Mouse (Mus musculus) liver, adult 2 months (tissue): ENCODE measurements around the gene Stxbp1. TPM values are rescaled to one million over a fixed set of nuclear protein-coding genes. Genes with fewer than 3 reads are reported as not detected.

ENCODE experiments used
- DNase-seq: peaks from one replicate; pipeline ENCODE4 v3.0.0-alpha.2; 2011; ENCODE audit warnings: low read depth, low spot score; ENCODE audit errors: extremely low read depth
- H3K27ac ChIP-seq: fragments of 200-500 bp; replicated peaks from 2 replicates; pipeline ENCODE4 v1.5.1; 2012; ENCODE audit warnings: low read depth, mild to moderate bottlenecking, control low read depth, inconsistent platforms, low read length; ENCODE audit not compliant: insufficient read depth
- H3K27me3 ChIP-seq: fragments of 200-500 bp; 2 replicates; pipeline ENCODE4 v1.6.1; 2012; ENCODE audit warnings: mild to moderate bottlenecking, moderate library complexity, low read length, inconsistent platforms; ENCODE audit not compliant: control insufficient read depth, insufficient read depth
- H3K36me3 ChIP-seq: fragments of 200-500 bp; 2 replicates; pipeline ENCODE4 v1.6.1; 2012; ENCODE audit warnings: low read length, inconsistent platforms; ENCODE audit not compliant: control insufficient read depth, insufficient read depth
- H3K4me1 ChIP-seq: fragments of 200-500 bp; 2 replicates; pipeline ENCODE4 v1.6.1; 2011; ENCODE audit warnings: low read length; ENCODE audit not compliant: control insufficient read depth, insufficient read depth
- H3K4me3 ChIP-seq: fragments of 200-500 bp; 2 replicates; pipeline ENCODE4 v1.5.1; 2011; ENCODE audit warnings: low read depth, mild to moderate bottlenecking, control low read depth, low read length, moderate library complexity; ENCODE audit not compliant: insufficient read depth
- H3K79me2 ChIP-seq: fragments of 200-500 bp; 2 replicates; pipeline ENCODE4 v1.6.1; 2012; ENCODE audit warnings: inconsistent platforms, mild to moderate bottlenecking, low read length, moderate library complexity; ENCODE audit not compliant: control insufficient read depth, insufficient read depth
- H3K9ac ChIP-seq: fragments of 200-500 bp; 2 replicates; pipeline ENCODE4 v1.6.1; 2012; ENCODE audit warnings: low read depth, mild to moderate bottlenecking, control low read depth, inconsistent platforms, low read length
- CTCF ChIP-seq: fragments of 200-500 bp; IDR thresholded peaks from 2 replicates; pipeline ENCODE4 v1.5.1; 2011; ENCODE audit warnings: low read depth, low read length, control low read depth
- POLR2A ChIP-seq: fragments of 200-500 bp; IDR thresholded peaks from 2 replicates; pipeline ENCODE4 v1.6.1; 2011; ENCODE audit warnings: low read length, control low read depth; ENCODE audit not compliant: insufficient read depth; ENCODE audit errors: extremely low read depth
- WGBS: fragments of 180-500 bp; shearing (Covaris S2); methylation state at CpG from one replicate; pipeline ENCODE4 v1.1.7; 2018; 5-methylcytosine and 5-hydroxymethylcytosine counted together
- polyA plus RNA-seq: library from polyadenylated mRNA; depleted of rRNA; stranded (reverse); fragments of >200 nt; gene quantifications from 2 replicates; pipeline ENCODE4 v1.2.3, GENCODE M21; 2012
- total RNA-seq: library from RNA; depleted of rRNA; stranded (reverse); fragments of >200 nt; gene quantifications from 2 replicates; pipeline ENCODE4 v1.2.3, GENCODE M21; 2014

Stxbp1 gene
- total and polyA plus RNA-seq, 2 experiments: 0.74 to 1.6 TPM

DNA sequence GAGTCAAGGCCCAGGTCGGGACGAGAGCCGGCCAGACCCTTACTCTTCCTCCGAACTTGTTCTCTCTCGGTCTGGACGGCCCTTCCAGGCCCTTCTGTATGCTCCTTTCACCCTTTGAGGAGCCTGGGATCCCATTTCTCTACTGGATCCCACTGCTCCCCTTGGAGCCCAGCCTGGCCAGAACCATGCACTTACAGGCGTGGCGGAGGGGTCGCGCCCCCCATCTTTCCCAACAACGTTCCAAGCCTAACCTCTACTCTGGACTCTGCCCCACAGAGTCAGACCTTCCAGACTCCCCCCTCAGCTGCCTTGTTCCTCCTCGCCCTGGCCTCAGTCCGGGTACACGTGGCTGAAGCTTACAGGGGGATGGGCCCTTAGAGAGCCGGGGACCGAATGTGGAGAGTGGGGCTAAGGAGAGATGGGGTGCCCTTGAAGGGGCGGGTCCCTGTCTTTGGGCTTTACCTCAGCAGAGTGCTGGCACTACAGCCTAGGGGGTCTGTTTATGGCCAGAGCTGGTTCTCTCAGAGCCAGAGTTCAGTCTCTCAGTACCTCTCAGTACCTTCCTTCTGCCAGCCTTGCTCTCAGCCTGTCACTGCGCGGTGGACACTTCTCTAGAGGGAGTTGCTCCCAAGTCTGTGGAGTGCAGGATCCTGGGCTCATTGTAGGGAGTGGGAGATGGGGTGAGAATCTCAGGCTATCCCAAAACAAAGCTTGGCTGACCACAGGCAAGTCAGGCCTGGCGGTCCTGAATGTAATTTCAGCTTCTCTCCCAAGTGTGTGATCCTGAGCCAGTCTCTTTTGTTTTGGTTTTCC is 29.7 kb upstream of the Stxbp1 start:
- 0 out of 2 replicates have a peak overlapping the region, but pooled peaks have one; percentile 8 for H3K27ac ChIP-seq
- H3K9ac ChIP-seq: peak overlapping the region; percentile 77
- no peak for DNase-seq
- H3K27me3 ChIP-seq: peaks cover 2% of the 10 kb centered on the region; the same call in 1 of the 2 replicates
- H3K79me2 ChIP-seq: no peaks in the 10 kb centered on the region
- peaks cover 3% of the 10 kb centered on the region; the same call in 1 of the 2 replicates for H3K4me1 ChIP-seq
- no peaks in the 10 kb centered on the region for H3K36me3 ChIP-seq
- peak overlapping the region; percentile 65 for H3K4me3 ChIP-seq
- TF ChIP-seq POLR2A (no peak), CTCF (no peak)
- 31% methylated on average over 20 of the region's 20 CpGs for WGBS

DNA sequence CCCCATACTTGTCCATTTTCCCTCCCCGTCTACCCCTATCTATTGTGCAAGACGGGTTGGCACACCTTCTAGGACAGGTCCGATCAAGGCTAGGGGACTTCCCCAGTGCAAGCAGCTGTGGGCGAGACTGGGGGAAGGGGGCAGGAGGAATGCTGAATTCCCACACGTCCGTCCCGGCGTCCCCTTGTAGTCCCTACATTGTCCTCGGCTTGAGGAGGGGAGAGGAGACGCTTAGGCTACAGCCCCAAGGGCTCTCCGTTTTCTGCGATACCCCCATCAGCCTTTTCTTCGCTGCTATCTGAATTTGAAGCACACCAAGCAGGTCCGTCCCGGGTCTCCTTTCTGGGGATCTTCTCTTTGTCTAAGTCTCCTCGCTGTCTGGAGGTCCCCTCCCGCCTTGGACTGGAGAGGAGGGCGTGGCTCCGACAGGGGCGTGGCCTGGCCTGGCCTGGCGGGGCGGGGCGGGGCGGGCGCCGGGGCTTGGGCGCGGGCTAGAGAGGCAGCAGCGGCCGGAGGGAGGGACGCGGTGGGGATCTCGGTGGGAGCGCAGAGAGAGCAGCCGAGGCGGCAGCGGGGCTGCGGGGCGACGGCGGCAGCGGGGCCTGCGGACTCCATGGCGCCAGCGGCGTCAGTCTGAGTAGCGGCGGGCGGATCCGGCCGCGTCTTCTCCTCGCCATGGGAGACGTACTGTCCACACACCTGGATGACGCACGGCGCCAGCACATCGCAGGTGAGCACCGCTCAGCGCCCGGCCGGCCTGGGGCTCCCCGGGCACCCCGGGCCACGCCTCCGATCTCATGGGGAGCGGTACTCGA is 28.8 kb upstream of the Stxbp1 start, which contains the start of gene Fam129b:
TSS of gene Fam129b (plus strand) at position 440 of the 815 bp plus-strand sequence.
- WGBS: under 1% methylated on average over 68 of the region's 68 CpGs
- 0 out of 2 replicates have a peak within 1 kb of the TSS, but pooled peaks have one; percentile 0 for H3K27ac ChIP-seq
- TF ChIP-seq CTCF (no peak), POLR2A (0 out of 2 replicates have a peak, but pooled peaks have one; percentile 17)
- H3K9ac ChIP-seq: peak within 1 kb of the TSS; percentile 77
- peaks cover 3% of the 10 kb centered on the region; the same call in 1 of the 2 replicates for H3K4me1 ChIP-seq
- peak; percentile 46 for DNase-seq
- no peaks in the 10 kb centered on the region for H3K36me3 ChIP-seq
- H3K79me2 ChIP-seq: no peaks in the 10 kb centered on the region
- H3K4me3 ChIP-seq: peak within 1 kb of the TSS; percentile 65
- H3K27me3 ChIP-seq: peaks cover 2% of the 10 kb centered on the region; the same call in 1 of the 2 replicates

DNA sequence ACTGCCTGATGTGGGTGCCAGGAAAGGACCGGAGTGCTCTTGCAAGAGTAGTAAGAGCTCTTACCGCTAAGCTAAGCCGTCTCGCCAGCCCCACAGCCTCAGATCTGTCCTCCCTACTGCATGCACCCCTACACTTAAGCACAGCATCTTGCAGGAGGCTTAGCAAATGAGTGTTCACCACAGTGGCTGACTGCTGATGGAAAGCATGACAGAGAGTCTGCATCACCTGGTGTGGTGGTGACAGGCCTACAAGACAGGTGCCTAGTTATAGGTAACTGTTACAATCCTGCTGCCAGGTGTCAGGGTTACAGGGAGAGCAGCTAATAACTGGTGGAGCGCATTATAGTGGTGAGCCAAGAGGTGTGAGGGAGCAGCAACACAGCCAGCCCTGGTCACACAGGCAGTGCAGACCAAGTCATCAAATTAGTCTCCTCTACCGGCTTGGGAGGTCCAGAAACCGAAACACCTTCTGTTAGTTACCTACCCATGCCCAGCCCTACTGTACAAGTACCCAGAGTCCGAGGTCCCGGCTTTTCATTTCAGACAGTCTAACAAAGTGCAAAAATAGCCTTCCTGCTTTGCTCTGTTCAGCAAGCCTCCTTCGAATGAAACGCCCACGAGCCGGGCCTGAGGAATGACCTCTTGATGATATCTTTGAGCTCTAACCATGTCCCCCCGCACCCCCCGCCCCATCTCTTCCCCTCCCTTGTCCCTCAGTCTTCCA is 28.1 kb upstream of the Stxbp1 start:
- H3K4me3 ChIP-seq: peak overlapping the region; percentile 65; the same call in 1 of the 2 replicates
- TF ChIP-seq CTCF: no peak
- TF ChIP-seq POLR2A: no peak
- no peak for DNase-seq
- 49% methylated on average over 15 of the region's 15 CpGs for WGBS
- no peak overlapping the region for H3K9ac ChIP-seq
- H3K27me3 ChIP-seq: peaks cover 2% of the 10 kb centered on the region; the same call in 1 of the 2 replicates
- no peaks in the 10 kb centered on the region for H3K36me3 ChIP-seq
- no peak overlapping the region for H3K27ac ChIP-seq
- peaks cover 3% of the 10 kb centered on the region; the same call in 1 of the 2 replicates for H3K4me1 ChIP-seq
- H3K79me2 ChIP-seq: no peaks in the 10 kb centered on the region

DNA sequence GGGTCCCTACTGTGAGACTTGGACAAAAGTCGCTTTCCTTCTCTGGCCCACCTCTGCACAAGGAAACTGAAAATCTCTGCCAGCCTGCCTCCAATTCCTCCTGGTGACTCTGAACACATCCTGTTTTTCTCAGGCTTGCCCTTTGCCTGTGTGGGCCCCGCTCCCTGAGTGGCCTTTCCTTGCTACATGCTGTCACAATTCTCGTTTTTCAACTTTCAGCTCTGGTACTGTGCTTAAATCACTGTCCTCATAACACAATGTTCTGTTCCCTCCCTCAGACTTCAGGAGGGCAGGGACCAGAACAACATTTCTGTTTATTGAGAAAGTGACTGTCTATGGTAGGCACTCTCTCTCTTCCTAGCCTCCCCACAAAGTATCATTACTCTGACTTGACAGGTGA is 27.0 kb upstream of the Stxbp1 start:
- Histone ChIP-seq H3K36me3 (no peaks in the 10 kb centered on the region), H3K9ac (no peak overlapping the region), H3K4me3 (no peak overlapping the region), H3K27me3 (peaks cover 2% of the 10 kb centered on the region; the same call in 1 of the 2 replicates), H3K4me1 (peaks cover 3% of the 10 kb centered on the region; the same call in 1 of the 2 replicates), H3K27ac (no peak overlapping the region), H3K79me2 (no peaks in the 10 kb centered on the region)
- TF ChIP-seq CTCF: no peak
- no peak for TF ChIP-seq POLR2A
- WGBS: 80% methylated on average over 3 of the region's 3 CpGs
- DNase-seq: no peak
